Mouse (Mus musculus) cortical plate, adult 2 months (tissue): Measurements from ENCODE around the gene Lzts2.

Experiments
- CTCF ChIP-seq: fragments of 200-500 bp; IDR thresholded peaks from 2 replicates; pipeline ENCODE4 v1.5.1; 2011; ENCODE audit warnings: mild to moderate bottlenecking, control low read depth, low read length; ENCODE audit not compliant: insufficient read depth; ENCODE audit errors: extremely low read depth
- POLR2A ChIP-seq: fragments of 200-500 bp; IDR thresholded peaks from 2 replicates; pipeline ENCODE4 v1.6.1; 2011; ENCODE audit warnings: mild to moderate bottlenecking, low read length, control low read depth; ENCODE audit not compliant: insufficient read depth; ENCODE audit errors: extremely low read depth

- no peak for TF ChIP-seq CTCF
- no peak for TF ChIP-seq POLR2A
These were observed 6.6 kb upstream of the Lzts2 start for GRCm38 (mm10) chr19:45007425-45008191.
